Mouse (Mus musculus): Measurements from ENCODE around the gene Ccm2l.

The Ccm2l gene

GRCm38 (mm10) chr2:153065747-153066508 is at the start of gene Ccm2l:
TSS of gene Ccm2l (plus strand) at chr2:153065955.
- in situ Hi-C loops (cut with MseI, MboI): no loop called here

- in situ Hi-C loops (cut with MseI, MboI): no loop called here
Measured at GRCm38 (mm10) chr2:153016786-153017185, 49.0 kb upstream of the Ccm2l start.

DNA sequence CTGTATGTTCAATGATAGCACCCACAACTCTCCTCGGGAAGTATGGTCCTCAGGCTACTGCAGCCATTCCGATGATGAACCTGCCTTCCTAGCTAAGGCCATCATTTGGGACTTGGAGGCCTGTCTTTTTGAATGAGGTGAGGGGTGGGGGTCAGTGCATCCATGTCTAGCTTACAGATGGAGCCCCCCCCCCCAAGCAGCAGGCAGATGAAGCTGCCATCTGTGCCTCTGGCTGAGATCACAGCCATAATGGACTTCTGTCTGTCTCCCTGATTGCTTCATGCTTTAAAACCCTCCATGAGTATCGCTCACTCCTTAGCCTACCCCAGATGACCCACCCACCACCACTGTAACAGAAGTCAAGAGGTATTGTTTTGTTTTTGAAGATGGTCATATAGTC is 46.4 kb upstream of the Ccm2l start:
- in situ Hi-C loops (cut with MseI, MboI): no loop called here

- in situ Hi-C loops (cut with MseI, MboI): no loop called here
Measured at GRCm38 (mm10) chr2:153021163-153021562, 44.6 kb upstream of the Ccm2l start.

- in situ Hi-C loops (cut with MseI, MboI): no loop called here
Measured at GRCm38 (mm10) chr2:153022855-153023254, 42.9 kb upstream of the Ccm2l start.

GRCm38 (mm10) chr2:153026052-153026451 is 39.7 kb upstream of the Ccm2l start:
- in situ Hi-C loops (cut with MseI, MboI): no loop called here

GRCm38 (mm10) chr2:153027501-153027900 is 38.3 kb upstream of the Ccm2l start:
- in situ Hi-C loops (cut with MseI, MboI): no loop called here

DNA sequence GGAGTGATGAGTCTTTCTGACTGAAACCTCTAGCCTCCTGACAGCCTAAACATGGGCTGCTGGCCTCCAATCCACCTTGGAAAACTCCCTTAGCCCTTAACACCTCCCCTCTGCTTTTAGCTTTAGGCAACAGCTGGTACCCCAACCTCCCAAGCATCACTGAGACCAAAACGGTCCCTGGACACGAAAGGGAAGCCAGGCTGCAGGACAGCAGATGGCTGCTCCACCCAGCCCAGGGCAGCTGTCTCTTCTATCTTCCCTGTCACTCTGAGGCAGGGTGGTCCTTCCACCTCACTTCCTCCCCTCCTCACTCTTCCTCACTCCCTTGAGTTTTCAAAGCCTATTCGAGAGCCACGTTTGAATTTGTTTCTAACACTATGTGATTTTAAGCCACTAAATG is 35.3 kb upstream of the Ccm2l start:
- in situ Hi-C loops (cut with MseI, MboI): no loop called here

DNA sequence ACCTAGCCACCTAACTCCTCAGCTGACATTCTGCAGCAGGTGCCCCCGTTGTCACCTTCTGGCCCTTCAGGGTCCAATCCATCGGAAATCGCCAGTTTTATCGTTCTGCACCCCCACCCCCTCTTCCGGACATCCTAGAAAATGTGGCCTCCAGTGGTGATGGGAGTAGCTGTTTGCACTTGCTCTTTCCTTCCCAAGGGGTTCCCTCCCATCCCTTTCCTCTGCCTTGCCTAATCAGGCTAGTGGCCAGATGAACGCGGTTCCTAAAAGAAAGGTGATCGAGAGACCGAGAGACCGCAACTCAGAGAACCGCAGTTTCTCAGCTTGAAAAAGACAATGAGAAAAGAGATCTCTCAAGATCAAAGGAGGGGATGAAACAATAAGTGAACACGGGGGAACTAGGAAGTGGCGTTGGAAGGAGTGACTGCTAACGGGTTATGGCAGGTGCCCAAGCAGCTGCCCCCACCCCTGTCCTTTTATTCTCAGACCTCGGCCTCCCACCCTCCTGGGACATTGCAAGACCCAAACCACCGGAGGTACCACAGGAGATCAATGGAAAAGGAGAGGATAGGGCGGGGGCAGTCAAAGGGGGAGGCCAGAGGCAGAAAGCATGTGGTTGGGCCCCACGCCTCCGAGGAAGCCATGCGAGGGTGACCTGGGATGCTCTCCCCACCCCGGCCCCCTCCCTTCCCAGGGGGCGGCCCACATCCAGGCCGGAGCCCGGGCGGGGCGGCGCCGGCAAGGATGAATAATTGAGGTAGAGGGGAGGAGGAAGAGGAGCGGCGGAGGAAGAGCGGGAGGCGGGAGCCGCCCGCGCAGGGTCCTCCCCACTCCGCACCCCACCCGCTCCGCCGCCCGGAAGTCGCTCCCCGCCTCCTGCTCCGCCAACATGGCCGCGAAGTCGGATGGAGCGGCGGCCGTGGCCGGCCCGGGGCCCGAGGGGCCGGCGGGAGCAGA is 34.4 kb upstream of the Ccm2l start, which contains the start of gene Xkr7:
TSS of gene Xkr7 (plus strand) at position 727 of the 957 bp plus-strand sequence.
- in situ Hi-C loops (cut with MseI, MboI): no loop called here

GRCm38 (mm10) chr2:153032083-153032842 is 33.5 kb upstream of the Ccm2l start:
- in situ Hi-C loops (cut with MseI, MboI): no loop called here

- in situ Hi-C loops (cut with MseI, MboI): no loop called here
Measured at GRCm38 (mm10) chr2:153032973-153033372, 32.8 kb upstream of the Ccm2l start.

- in situ Hi-C loops (cut with MseI, MboI): no loop called here
Measured at GRCm38 (mm10) chr2:153033545-153034230, 32.1 kb upstream of the Ccm2l start.

DNA sequence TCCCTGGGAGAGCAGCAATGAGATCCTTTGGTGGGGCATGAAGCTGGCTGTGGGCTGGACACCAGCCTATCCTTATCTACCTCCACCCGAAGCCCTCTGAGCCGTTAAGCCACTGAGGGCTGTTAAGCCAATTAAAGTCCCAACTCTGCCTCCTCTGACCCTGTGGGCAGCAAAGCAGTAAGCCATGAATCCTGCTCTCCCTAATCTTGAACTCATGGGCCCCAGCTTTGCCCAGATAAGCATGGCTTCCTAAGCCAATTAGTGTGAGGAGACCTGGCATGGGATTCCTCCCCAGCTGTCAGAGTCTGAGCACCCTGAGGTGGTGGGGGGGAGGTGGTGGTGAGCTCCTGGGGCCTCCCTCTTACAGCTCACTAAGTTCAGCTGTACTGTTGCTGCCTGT is 29.1 kb upstream of the Ccm2l start:
- in situ Hi-C loops (cut with MseI, MboI): no loop called here

- in situ Hi-C loops (cut with MseI, MboI): no loop called here
Measured at GRCm38 (mm10) chr2:153043886-153044285, 21.9 kb upstream of the Ccm2l start.

DNA sequence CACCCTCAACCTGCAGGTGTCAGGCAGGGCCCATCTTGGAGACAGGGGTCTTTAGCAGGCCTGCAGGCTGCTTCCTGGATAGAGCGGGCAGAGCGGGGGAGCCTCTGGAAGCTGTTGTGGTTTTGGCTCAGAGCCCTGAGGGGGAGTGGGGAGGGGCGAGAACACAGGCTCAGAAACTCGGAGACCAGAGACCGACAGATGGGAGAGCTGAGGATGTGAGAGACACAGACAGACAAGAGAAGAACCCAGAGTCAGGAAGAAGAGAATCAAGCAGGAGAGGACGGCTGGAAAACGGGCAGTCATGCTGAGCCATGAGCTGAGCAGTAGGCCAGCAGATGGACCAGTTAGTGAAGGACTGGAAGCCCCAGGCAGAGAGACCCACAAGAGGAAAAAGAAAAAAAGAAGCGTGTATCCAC is 19.9 kb upstream of the Ccm2l start:
- in situ Hi-C loops (cut with MseI, MboI): no loop called here

DNA sequence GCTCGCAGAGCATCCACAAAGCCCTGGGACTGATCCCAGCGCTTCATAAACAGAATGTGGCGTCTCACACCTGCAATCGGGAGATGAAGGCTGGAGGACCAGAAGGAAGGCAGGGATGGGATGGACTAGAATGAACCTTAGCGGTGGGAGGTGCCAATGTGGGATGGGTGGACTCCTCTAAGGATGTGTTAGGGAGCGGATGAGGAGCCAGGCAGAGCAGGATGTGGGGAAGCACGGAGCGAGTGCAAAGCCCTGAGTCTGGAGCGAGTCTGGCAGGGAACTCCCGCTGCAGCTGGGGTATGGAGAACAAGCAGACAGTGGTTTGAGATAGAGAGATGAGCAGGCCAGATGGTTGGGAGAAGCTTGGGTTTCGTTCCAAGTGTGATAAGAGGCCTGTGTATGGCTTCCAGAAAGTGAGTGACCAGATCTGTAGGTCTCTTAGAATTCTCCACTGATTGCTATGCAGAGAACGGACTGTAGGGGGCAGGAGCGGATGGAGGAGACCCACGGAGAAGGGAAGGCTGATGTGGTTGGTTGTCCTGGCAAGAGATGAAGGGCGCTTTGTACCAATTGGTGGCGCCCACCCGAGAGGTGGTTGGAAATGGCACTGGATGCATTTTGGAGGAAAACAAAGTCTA is 17.8 kb upstream of the Ccm2l start:
- in situ Hi-C loops (cut with MseI, MboI): no loop called here

DNA sequence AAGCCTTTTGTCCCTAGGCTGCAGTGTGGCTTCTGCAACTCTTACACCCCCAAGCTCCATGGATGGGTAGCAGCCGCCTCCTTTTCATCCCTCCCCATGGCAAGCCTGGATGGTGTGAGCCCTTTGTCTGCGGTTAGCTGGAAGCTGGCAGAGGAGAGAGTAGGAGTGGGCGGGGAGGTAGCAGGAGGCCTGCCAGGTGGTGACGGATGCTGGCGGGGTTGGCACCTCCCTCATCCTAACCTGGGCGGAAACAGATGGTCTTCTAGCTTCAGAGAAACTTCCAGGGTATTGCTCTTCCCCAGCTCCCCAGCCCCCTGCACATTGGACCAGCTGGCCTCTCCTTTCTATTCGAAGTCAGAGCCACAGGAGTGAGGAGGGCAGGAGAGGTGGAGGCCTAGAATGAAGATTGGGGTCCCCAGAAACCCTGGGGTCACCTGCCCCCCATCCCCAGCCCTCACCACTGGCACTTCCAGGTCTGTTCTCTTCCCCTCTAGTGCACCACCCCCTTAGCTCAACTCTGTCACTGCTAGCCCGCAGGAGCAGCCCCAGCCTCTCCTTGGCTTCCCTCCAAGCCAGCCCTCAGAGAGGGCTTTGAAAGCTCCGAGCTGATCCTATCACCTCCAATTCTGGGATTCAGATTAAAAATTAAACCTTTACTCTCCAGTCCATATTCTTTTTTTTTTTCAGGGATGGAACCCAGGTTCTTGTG is 16.3 kb upstream of the Ccm2l start:
- in situ Hi-C loops (cut with MseI, MboI): no loop called here

DNA sequence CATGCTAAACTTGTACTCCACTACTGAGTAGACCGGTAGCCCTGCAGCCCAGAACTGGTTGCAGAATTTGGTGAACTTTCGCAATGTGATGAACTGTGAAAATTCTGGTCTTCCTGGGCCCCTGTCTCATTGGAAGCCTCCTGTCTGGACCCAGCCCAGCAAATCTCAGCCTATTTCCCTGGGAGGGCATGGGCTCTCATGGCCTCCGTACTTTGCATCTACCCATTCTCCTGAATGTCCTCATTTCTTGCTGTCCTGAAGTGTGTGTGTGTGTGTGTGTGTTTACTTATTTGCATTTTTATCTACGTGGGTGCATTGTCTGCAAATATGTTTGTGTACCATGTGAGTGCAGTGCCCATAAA is 15.8 kb upstream of the Ccm2l start:
- in situ Hi-C loops (cut with MseI, MboI): no loop called here

DNA sequence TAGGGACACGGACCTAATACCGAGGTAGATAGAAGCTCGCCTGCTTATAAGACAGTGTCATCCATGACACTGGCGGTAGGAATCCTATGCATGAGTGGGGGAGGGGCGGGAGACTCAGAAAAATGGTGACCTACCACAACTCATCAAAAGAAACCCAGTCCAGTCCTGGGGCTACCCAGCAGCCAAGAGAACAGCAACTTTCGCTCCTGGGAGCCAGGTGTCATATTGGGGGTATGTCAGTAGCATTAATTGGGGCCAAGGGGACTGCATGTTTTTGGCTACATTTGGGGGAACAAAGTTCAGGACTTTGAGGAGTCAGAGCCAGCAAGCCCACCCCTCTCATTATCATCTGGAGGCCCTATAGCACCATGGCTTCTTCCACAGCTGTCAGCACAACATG is 14.7 kb upstream of the Ccm2l start:
- in situ Hi-C loops (cut with MseI, MboI): no loop called here

DNA sequence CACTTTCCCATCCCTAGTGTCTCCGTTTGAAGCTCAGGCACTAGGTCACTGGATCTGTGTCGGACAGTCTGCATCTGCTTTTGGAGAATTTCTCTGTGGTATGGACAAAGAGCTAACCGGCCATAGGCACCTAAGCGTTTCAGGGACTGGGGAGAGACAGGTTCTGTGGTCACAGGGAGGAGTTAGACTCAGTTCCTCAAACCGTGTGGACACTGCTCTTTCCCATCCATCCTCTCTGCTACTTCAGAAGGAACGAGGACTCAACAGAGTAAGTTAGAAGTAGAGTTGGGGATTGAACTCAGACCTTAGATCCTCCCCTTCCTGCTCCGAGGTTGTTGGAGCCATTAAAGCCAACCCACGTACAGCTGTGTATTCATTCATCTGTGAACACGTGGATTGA is 14.2 kb upstream of the Ccm2l start:
- in situ Hi-C loops (cut with MseI, MboI): no loop called here

Data from mouse trophoblast stem cell (cell line).